Comparison of ENCODE assay signal across 18 mouse cellular contexts in the genomic region with DNA sequence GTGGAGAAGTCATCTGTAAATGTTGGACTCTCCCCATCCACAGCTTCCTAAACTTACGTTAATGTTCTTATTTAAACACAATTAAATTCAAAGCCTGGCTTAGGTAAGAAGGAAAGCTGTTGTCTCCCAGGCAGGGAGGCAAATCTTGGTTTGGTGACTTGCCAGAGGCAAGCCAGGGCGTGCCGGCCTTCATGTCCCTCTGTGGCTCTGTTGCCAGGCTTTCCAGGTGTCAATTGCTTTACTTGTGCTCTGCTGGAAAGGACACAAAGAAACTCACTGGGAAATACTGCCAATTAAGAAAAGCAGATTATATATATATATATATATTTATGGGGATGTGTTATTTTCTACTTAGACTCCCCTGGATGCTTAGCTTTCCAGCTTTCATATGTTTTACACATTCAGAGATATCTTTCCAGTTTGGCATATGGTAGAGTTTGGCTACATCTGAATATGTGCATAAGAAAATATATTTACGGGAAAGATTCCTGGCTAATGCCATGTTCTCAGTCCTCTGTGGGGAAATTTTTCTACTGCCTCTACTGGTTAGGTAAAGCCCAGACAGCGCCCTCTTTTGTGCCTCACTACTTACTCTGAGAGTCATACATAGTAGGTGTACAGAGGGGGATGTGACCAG.
DNase-seq lines count a peak whose midpoint lies in the region; ATAC-seq lines count a peak whose summit lies in the region.
"Had no signal": no experiment of that assay in that cellular context is flagged by ENCODE, and none has a peak within 500 bp of the region (broad histone marks: within the 10 kb centered on the region; RNA-seq: fewer than 3 reads in every experiment).

No protein-coding gene starts in this region.

- H3K9ac ChIP-seq in forebrain, embryonic 15.5 days (replicated peaks), result no peak overlapping the region
- H3K9ac ChIP-seq in forebrain, embryonic 12.5 days, result no peak overlapping the region
- H3K9ac ChIP-seq: embryonic facial prominence, embryonic 12.5 days; hindbrain, embryonic 13.5 days; limb, embryonic 12.5 days; liver, embryonic 15.5 days had no signal

- no peaks in the 10 kb centered on the region for H3K36me3 ChIP-seq in forebrain, embryonic 15.5 days
- no peaks in the 10 kb centered on the region for H3K36me3 ChIP-seq in forebrain, embryonic 12.5 days (replicated peaks)
- H3K36me3 ChIP-seq: embryonic facial prominence, embryonic 12.5 days; hindbrain, embryonic 13.5 days; limb, embryonic 12.5 days; liver, embryonic 15.5 days had no signal

- 66% methylated on average over 5 of the region's 5 CpGs for WGBS in forebrain, embryonic 15.5 days
- 87% methylated on average over 5 of the region's 5 CpGs for WGBS in forebrain, embryonic 12.5 days

- H3K4me3 ChIP-seq in forebrain, embryonic 15.5 days, result no peak overlapping the region
- H3K4me3 ChIP-seq in forebrain, embryonic 12.5 days (replicated peaks), result no peak overlapping the region
- H3K4me3 ChIP-seq: embryonic facial prominence, embryonic 12.5 days; heart, adult 2 months; hindbrain, embryonic 13.5 days; limb, embryonic 12.5 days; liver, embryonic 15.5 days had no signal

- H3K9me3 ChIP-seq in forebrain, embryonic 15.5 days, result no peaks in the 10 kb centered on the region
- H3K9me3 ChIP-seq in forebrain, embryonic 12.5 days, result no peaks in the 10 kb centered on the region
- H3K9me3 ChIP-seq: embryonic facial prominence, embryonic 12.5 days; hindbrain, embryonic 13.5 days; limb, embryonic 12.5 days; liver, embryonic 15.5 days had no signal

- ATAC-seq in forebrain, embryonic 15.5 days (replicated peaks), result peak; percentile 60
- ATAC-seq in forebrain, embryonic 12.5 days (ENCODE audit: low FRiP score), result no peak
- ATAC-seq: CD4-positive, CD25-positive, alpha-beta regulatory T cell, adult 4 months; intestine, embryonic 16.5 days had no signal

- intact Hi-C loops in left cerebral cortex, postnatal 4 days (cut with DNase I), result no loop called here

- H3K27ac ChIP-seq in forebrain, embryonic 15.5 days (replicated peaks), result peak overlapping the region; percentile 51
- no peak overlapping the region for H3K27ac ChIP-seq in forebrain, embryonic 12.5 days
- H3K27ac ChIP-seq: embryonic facial prominence, embryonic 12.5 days; heart, adult 2 months; hindbrain, embryonic 13.5 days; limb, embryonic 12.5 days; liver, embryonic 15.5 days had no signal

- H3K4me1 ChIP-seq in forebrain, embryonic 15.5 days, result 0 out of 2 replicates have a peak, but pooled peaks cover 3% of the 10 kb centered on the region
- H3K4me1 ChIP-seq in forebrain, embryonic 12.5 days, result no peaks in the 10 kb centered on the region
- H3K4me1 ChIP-seq: hindbrain, embryonic 13.5 days; limb, embryonic 12.5 days; liver, embryonic 15.5 days had no signal

- no peaks in the 10 kb centered on the region for H3K27me3 ChIP-seq in forebrain, embryonic 15.5 days
- H3K27me3 ChIP-seq in forebrain, embryonic 12.5 days, result no peaks in the 10 kb centered on the region
- H3K27me3 ChIP-seq: embryonic facial prominence, embryonic 12.5 days; hindbrain, embryonic 13.5 days; limb, embryonic 12.5 days; liver, embryonic 15.5 days had no signal

- no peak overlapping the region for H3K4me2 ChIP-seq in forebrain, embryonic 15.5 days (replicated peaks)
- no peak overlapping the region for H3K4me2 ChIP-seq in forebrain, embryonic 12.5 days
- H3K4me2 ChIP-seq: embryonic facial prominence, embryonic 12.5 days; hindbrain, embryonic 13.5 days; limb, embryonic 12.5 days; liver, embryonic 15.5 days had no signal

- DNase-seq in left cerebral cortex, postnatal 4 days, result peak; percentile 8
- DNase-seq in left cerebral cortex, adult 18-20 months (ENCODE audit: low spot score in 2 of 2), result no peak
- peak; percentile 6 for DNase-seq in 3134 (ENCODE audit: extremely low read depth, insufficient read length, low spot score)
- peak; percentile 30 for DNase-seq in brain, adult 2 months (ENCODE audit: low read depth, low spot score)
- no peak for DNase-seq in kidney, adult 18-20 months
- DNase-seq: adrenal gland, adult 8-10 months; heart, adult 2 months; kidney, postnatal 10 days; midbrain, embryonic 14.5 days; thymus, adult 18-20 months had no signal

Comparison
In these comparisons a context has a peak if more than half of its experiments do, and no peak if none do; other contexts are left out.
1. DNase-seq: peak in left cerebral cortex, postnatal 4 days (single experiment), 3134 (single experiment) and brain, adult 2 months (single experiment); none in left cerebral cortex, adult 18-20 months (0 of 2) and kidney, adult 18-20 months (single experiment).